In the genomic region with DNA sequence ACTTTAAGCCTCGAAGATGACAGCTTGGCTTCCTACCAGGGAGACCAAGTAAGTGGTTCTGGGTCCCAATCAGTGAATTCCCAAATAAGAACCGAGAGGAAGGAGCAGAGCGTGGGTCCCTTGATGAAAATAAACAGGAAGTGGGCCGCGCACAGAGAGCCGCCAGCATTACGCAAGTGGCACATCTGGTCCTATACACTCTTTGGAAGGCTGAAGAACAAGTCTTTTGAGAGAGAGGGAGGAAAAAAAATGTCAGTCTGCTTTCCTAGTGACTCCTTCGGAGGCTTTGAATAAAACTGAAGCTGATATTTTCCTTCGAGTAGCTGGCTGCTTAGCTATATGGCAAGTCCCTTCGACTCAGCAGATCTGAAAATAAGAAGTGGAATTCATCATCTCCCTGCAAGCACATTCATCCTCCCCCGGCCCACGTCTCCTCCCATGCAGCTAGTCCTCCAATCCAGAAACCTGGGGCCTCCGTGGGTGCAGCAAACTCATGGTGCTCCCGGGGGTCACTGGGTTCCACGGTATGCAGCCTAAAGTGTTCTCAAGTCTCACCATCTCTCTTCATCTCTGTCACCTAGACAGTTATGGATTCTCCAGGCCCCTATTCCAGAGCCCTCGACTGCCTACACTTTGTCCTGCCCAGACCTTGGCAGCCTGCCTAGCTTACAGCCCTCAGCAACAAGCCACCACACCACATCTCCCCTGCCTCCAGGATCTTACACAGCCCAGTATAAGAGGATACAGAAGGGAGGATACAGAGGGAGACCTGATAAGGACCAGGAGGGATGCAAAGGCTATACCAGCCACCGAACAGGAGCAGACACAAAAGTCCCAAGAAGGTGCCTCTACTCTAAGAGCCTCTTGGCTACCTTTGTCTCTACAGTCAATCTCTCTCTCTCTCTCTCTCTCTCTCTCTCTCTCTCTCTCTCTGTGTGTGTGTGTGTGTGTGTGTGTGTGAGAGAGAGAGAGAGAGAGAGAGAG, we compare ENCODE assay signal across 8 mouse cellular contexts. TPM values are rescaled to one million over a fixed set of nuclear protein-coding genes. Genes with fewer than 3 reads are reported as not detected.
DNase-seq lines count a peak whose midpoint lies in the region; ATAC-seq and TF ChIP-seq lines count a peak whose summit lies in the region.

No protein-coding gene starts in this region.

- H3K4me2 ChIP-seq in neural tube, embryonic 15.5 days = no peak overlapping the region

- intact Hi-C loops in left cerebral cortex, postnatal 25 days (cut with DNase I) = loop anchor here (1.0 to 5.0 kb wide), 3 partner anchors 44 to 136 kb away; partner anchors contain the start of genes Sept11 and Sowahb

- WGBS in kidney, adult 2 months = 44% methylated on average over 17 of the region's 17 CpGs
- 72% methylated on average over 17 of the region's 17 CpGs for WGBS in neural tube, embryonic 15.5 days

- H3K9ac ChIP-seq in neural tube, embryonic 15.5 days (replicated peaks) = no peak overlapping the region

- H3K4me3 ChIP-seq in kidney, adult 2 months (ENCODE audit: insufficient read depth, low read depth, low read length) = no peak overlapping the region
- H3K4me3 ChIP-seq in neural tube, embryonic 15.5 days (replicated peaks) = no peak overlapping the region

- H3K27ac ChIP-seq in kidney, adult 2 months (ENCODE audit: insufficient read depth, low read depth, low read length) = peak overlapping the region; percentile 65
- H3K27ac ChIP-seq in neural tube, embryonic 15.5 days (replicated peaks) = peak overlapping the region; percentile 45

- no peak for TF ChIP-seq CTCF in kidney, adult 2 months (conservative IDR thresholded peaks at IDR 0.05; ENCODE audit: insufficient read depth, insufficient read length, low read depth, low read length)

- no peaks in the 10 kb centered on the region for H3K4me1 ChIP-seq in kidney, adult 2 months (ENCODE audit: control insufficient read depth, insufficient read depth, low read length)
- H3K4me1 ChIP-seq in neural tube, embryonic 15.5 days = peaks cover 22% of the 10 kb centered on the region

- no peaks in the 10 kb centered on the region for H3K9me3 ChIP-seq in neural tube, embryonic 15.5 days (replicated peaks)

- peak; percentile 69 for ATAC-seq in frontal cortex, adult (ENCODE audit: low TSS enrichment)
- ATAC-seq in neural tube, embryonic 15.5 days (ENCODE audit: low FRiP score) = no peak

- peak; percentile 54 for DNase-seq in kidney, adult 2 months
- no peak for DNase-seq in kidney, adult 11 months
- peak; percentile 76 for DNase-seq in heart, postnatal 4 days
- peak; percentile 67 to 95 for DNase-seq in left cerebral cortex, postnatal 25 days (ENCODE audit: low spot score in 2 of 2)
- no peak for DNase-seq in cerebellum, postnatal 25 days
- DNase-seq in cerebellum, adult 11 months = no peak

- no peaks in the 10 kb centered on the region for H3K36me3 ChIP-seq in kidney, adult 2 months (ENCODE audit: control insufficient read depth, insufficient read depth, low read length)
- H3K36me3 ChIP-seq in neural tube, embryonic 15.5 days = no peaks in the 10 kb centered on the region

- H3K27me3 ChIP-seq in kidney, adult 2 months (replicated peaks; ENCODE audit: control insufficient read depth, insufficient read depth, low read length) = no peaks in the 10 kb centered on the region
- H3K27me3 ChIP-seq in neural tube, embryonic 15.5 days (replicated peaks) = no peaks in the 10 kb centered on the region; the same call in 1 of the 2 replicates

- no peak for TF ChIP-seq POLR2A in kidney, adult 2 months (IDR thresholded peaks at IDR 0.05; ENCODE audit: low read depth, low read length)

RNA-seq across cellular contexts. Expression of gene Sowahb, which starts 43.8 kb away (rescaled TPM):
- 7.8 and 10.1 TPM in 2 replicates for polyA plus RNA-seq in kidney, adult 2 months (2012; rRNA removed)
- total RNA-seq in heart, postnatal 4 days (2021) = under 1 TPM in 1 of 2 experiments, not detected in 1; 0.10 TPM
- 10 to 100 TPM; 13.1 to 18.7 TPM for total RNA-seq in left cerebral cortex, postnatal 25 days (2021)
- 0.34 TPM in 1 of 2 replicates, not detected in the other for polyA plus RNA-seq in neural tube, embryonic 15.5 days (2015; fragmentation: Nextera tagmentation; extraction: Ambion mirVana)

Comparison
In these comparisons a context has a peak if more than half of its experiments do, and no peak if none do; other contexts are left out.
1. DNase-seq: peak in kidney, adult 2 months (single experiment), heart, postnatal 4 days (single experiment) and left cerebral cortex, postnatal 25 days (2 of 2); none in kidney, adult 11 months (single experiment), cerebellum, postnatal 25 days (0 of 2) and cerebellum, adult 11 months (single experiment).
2. RNA of gene Sowahb, which starts 43.8 kb away (total RNA-seq): 13.1 to 18.7 TPM in left cerebral cortex, postnatal 25 days; 0.10 TPM in heart, postnatal 4 days; every median in the first group is over 10 times any median in the second.